Mouse (Mus musculus) hindbrain, embryonic 11.5 days (tissue): ENCODE data around the gene Gm20816. TPM values are rescaled to one million over a fixed set of nuclear protein-coding genes. Genes with fewer than 3 reads are reported as not detected.
"Not testable (repeated sequence)": the region's sequence is repeated elsewhere in the genome, so short reads cannot be mapped to it uniquely, and the experiment has no call there.

Experiments used
- ATAC-seq: fragments of 200-750 bp; cut with Nextera tagmentation; 2 replicates; pipeline ENCODE4 v1.8.0; 2017; ENCODE audit warnings: mild to moderate bottlenecking, moderate TSS enrichment, moderate library complexity; ENCODE audit not compliant: low FRiP score
- DNase-seq: peaks from one replicate; pipeline ENCODE4 v3.0.0-alpha.2; 2015; ENCODE audit warnings: low spot score
- H3K27ac ChIP-seq: fragments of 300-500 bp; sonication (generic); 2 replicates; pipeline ENCODE4 v1.5.1; 2014; ENCODE audit warnings: mild to moderate bottlenecking, low read depth, low read length
- H3K27me3 ChIP-seq: fragments of 300-500 bp; sonication (generic); 2 replicates; pipeline ENCODE4 v1.6.1; 2014; ENCODE audit warnings: mild to moderate bottlenecking, low read length, moderate library complexity, mixed read lengths; ENCODE audit not compliant: control insufficient read depth, insufficient read depth
- H3K36me3 ChIP-seq: fragments of 300-500 bp; sonication (generic); 2 replicates; pipeline ENCODE4 v1.6.1; 2014; ENCODE audit warnings: mild to moderate bottlenecking, low read length, moderate library complexity, mixed read lengths; ENCODE audit not compliant: control insufficient read depth, insufficient read depth
- H3K4me1 ChIP-seq: fragments of 300-500 bp; sonication (generic); replicated peaks from 2 replicates; pipeline ENCODE4 v1.6.1; 2014; ENCODE audit warnings: low read length, mixed read lengths; ENCODE audit not compliant: control insufficient read depth, insufficient read depth
- H3K4me2 ChIP-seq: fragments of 300-500 bp; sonication (generic); replicated peaks from 2 replicates; pipeline ENCODE4 v1.6.1; 2014; ENCODE audit warnings: mild to moderate bottlenecking, low read depth, low read length
- H3K4me3 ChIP-seq: fragments of 300-500 bp; sonication (generic); 2 replicates; pipeline ENCODE4 v1.5.1; 2014; ENCODE audit warnings: low read depth, low read length
- H3K9ac ChIP-seq: fragments of 300-500 bp; sonication (generic); 2 replicates; pipeline ENCODE4 v1.6.1; 2014; ENCODE audit warnings: low read depth, low read length
- H3K9me3 ChIP-seq: fragments of 300-500 bp; sonication (generic); 2 replicates; pipeline ENCODE4 v1.6.1; 2016; ENCODE audit warnings: low read length; ENCODE audit not compliant: control insufficient read depth
- WGBS: fragments of 180-500 bp; shearing (Covaris S2); extraction: QIAGEN DNeasy Blood & Tissue Kit; methylation state at CpG from one replicate; pipeline ENCODE4 v1.1.7; 2014; 5-methylcytosine and 5-hydroxymethylcytosine counted together
- polyA plus RNA-seq: library from polyadenylated mRNA; unstranded; fragments of >200 nt; fragmentation: Nextera tagmentation; extraction: Ambion mirVana; gene quantifications from 2 replicates; pipeline ENCODE4 v1.2.1, GENCODE M21; 2014

Gm20816 gene
- not detected in 2 replicates for polyA plus RNA-seq

DNA sequence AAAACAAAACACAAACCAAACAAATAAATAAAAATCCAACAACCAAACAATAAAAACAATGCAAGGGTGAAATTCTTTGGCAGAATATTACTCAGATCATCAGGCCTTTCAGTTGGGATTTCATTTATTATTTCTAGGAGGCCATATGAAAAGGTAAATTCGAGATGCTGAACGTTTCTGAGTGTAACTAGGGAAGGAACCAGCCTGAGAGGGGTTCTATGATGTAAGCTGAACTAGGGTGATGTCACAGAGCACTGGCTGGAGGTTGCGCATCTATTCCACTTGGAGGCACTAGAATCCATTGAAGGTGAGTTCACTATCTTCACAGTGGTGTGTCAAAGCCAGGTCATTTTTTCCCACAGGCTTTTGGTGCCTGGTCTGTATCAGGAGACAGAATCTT lies at the start of gene Gm20816:
Gm20816 (plus strand) TSS at position 301 of the 400 bp plus-strand sequence.
- DNase-seq, H3K36me3 ChIP-seq, ATAC-seq, H3K9me3 ChIP-seq, H3K27me3 ChIP-seq, H3K4me1 ChIP-seq, H3K4me3 ChIP-seq, H3K9ac ChIP-seq, H3K27ac ChIP-seq, H3K4me2 ChIP-seq: not testable (repeated sequence)
- WGBS: no CpG with 5 or more reads among the region's 3 CpGs

Other genes starting within 250 kb of the Gm20816 start
- not detected in 2 replicates for gene Gm20937, start 243.1 kb upstream of the Gm20816 start, polyA plus RNA-seq